7 mouse cellular contexts compared by ENCODE assay signal in the genomic region with DNA sequence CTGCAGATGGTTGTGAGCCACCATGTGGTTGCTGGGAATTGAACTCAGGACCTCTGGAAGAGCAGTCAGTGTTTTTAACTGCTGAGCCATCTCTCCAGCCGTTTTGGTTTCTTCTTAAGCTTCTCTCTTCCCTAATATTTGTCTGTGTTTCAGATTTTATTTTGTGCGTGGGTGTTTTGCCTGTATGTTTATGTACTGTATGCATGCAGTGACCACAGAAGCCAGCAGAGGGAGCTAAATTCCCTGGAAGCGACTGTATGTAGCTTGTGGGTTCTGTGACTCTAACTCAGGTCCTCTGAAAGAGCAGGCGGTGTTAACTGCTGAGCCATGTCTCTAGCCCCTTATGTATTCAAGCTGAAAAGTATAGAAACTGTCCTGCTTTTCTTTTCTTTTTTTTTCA. TPM values are rescaled to one million over a fixed set of nuclear protein-coding genes. Genes with fewer than 3 reads are reported as not detected.
DNase-seq lines count a peak whose midpoint lies in the region; TF ChIP-seq lines count a peak whose summit lies in the region.

No protein-coding gene starts in this region.

- no peak overlapping the region for H3K27ac ChIP-seq in ES-E14 (ENCODE audit: insufficient read depth, low read depth, low read length, poor library complexity, severe bottlenecking)
- H3K27ac ChIP-seq in bone marrow macrophage, adult 2 months (ENCODE audit: insufficient read depth, low read depth, low read length), result no peak overlapping the region

- no peaks in the 10 kb centered on the region for H3K4me1 ChIP-seq in ES-E14 (ENCODE audit: control insufficient read depth in 2 of 2, insufficient read depth in 2 of 2, low read length in 2 of 2, poor library complexity in 1 of 2)
- H3K4me1 ChIP-seq in bone marrow macrophage, adult 2 months (ENCODE audit: control insufficient read depth, insufficient read depth, low read length), result peaks cover 13% of the 10 kb centered on the region

- H3K4me3 ChIP-seq in ES-E14 (ENCODE audit: insufficient read depth in 1 of 2, low read depth in 1 of 2, low read length in 2 of 2, poor library complexity in 1 of 2, severe bottlenecking in 1 of 2), result no peak overlapping the region
- no peak overlapping the region for H3K4me3 ChIP-seq in bone marrow macrophage, adult 2 months (ENCODE audit: insufficient read depth, low read length)

- in situ Hi-C loops in ES-E14 (cut with MboI; ENCODE audit: low sequenced_read_pairs in 2 of 2, unreplicated experiment in 2 of 2), result no loop called here

- peak; percentile 43; the same call in 1 of the 2 replicates for TF ChIP-seq CTCF in bone marrow macrophage, adult 2 months (IDR thresholded peaks at IDR 0.05; ENCODE audit: low read depth, low read length)

- H3K9me3 ChIP-seq in ES-E14 (ENCODE audit: control insufficient read depth, insufficient read depth, low read depth, low read length), result no peaks in the 10 kb centered on the region

- no peak for TF ChIP-seq POLR2A in bone marrow macrophage, adult 2 months (IDR thresholded peaks at IDR 0.05; ENCODE audit: borderline replicate concordance, low read depth, low read length)

- H3K36me3 ChIP-seq in ES-E14 (ENCODE audit: control insufficient read depth, insufficient read depth, low read length, poor library complexity, severe bottlenecking), result no peaks in the 10 kb centered on the region

- peak; percentile 73 to 75 for DNase-seq in kidney, postnatal 4 days
- DNase-seq in kidney, adult 18-20 months, result no peak
- peak; percentile 72 for DNase-seq in ES-E14 (ENCODE audit: low read depth, low spot score)
- DNase-seq in spleen, adult 12 weeks (ENCODE audit: low spot score), result peak; percentile 56
- no peak for DNase-seq in ovary, postnatal 10 days (ENCODE audit: low spot score)
- no peak for DNase-seq in left cerebral cortex, adult 9 months (ENCODE audit: low spot score in 2 of 2)

- no peak overlapping the region for H3K9ac ChIP-seq in ES-E14 (ENCODE audit: insufficient read depth, low read depth, low read length, poor library complexity, severe bottlenecking)

TF ChIP-seq in ES-E14, 5 proteins besides CTCF, POLR2A, EP300 and RAD21:
- TF ChIP-seq ZC3H11A (IDR thresholded peaks at IDR 0.05; ENCODE audit: borderline replicate concordance, low read depth, low read length), result no peak
- no peak for TF ChIP-seq ZNF384 (IDR thresholded peaks at IDR 0.05; ENCODE audit: low read depth, low read length)
- no peak for TF ChIP-seq HCFC1 (IDR thresholded peaks at IDR 0.05; ENCODE audit: borderline replicate concordance, insufficient read depth, low read length)
- TF ChIP-seq CHD2 (IDR thresholded peaks at IDR 0.05; ENCODE audit: low read depth, low read length), result no peak
- no peak for TF ChIP-seq MAFK (IDR thresholded peaks at IDR 0.05; ENCODE audit: insufficient read depth, low read depth, low read length)
TF ChIP-seq in ES-E14: peak in this region for 0.

RNA-seq across cellular contexts. Expression of a gene that starts 3.4 kb away (rescaled TPM):
- 335 and 424 TPM in 2 replicates for total RNA-seq in ES-E14 (2012; rRNA removed)
- polyA plus RNA-seq in bone marrow macrophage, adult 2 months (2012; ENCODE audit: insufficient read depth, insufficient read length, missing spikeins), result 134 and 173 TPM in 2 replicates

RNA-seq across cellular contexts. Expression of a gene that starts 28.7 kb away (rescaled TPM):
- total RNA-seq in ES-E14 (2012; rRNA removed), result 15.1 and 20.6 TPM in 2 replicates
- not detected in 2 replicates for polyA plus RNA-seq in bone marrow macrophage, adult 2 months (2012; ENCODE audit: insufficient read depth, insufficient read length, missing spikeins)

RNA-seq across cellular contexts. Expression of a gene that starts 48.1 kb away (rescaled TPM):
- 27.8 and 32.1 TPM in 2 replicates for total RNA-seq in ES-E14 (2012; rRNA removed)
- 15.6 and 18.3 TPM in 2 replicates for polyA plus RNA-seq in bone marrow macrophage, adult 2 months (2012; ENCODE audit: insufficient read depth, insufficient read length, missing spikeins)

Comparison
In these comparisons a context has a peak if more than half of its experiments do, and no peak if none do; other contexts are left out.
1. DNase-seq: peak in kidney, postnatal 4 days (2 of 2), ES-E14 (single experiment) and spleen, adult 12 weeks (single experiment); none in kidney, adult 18-20 months (single experiment), ovary, postnatal 10 days (single experiment) and left cerebral cortex, adult 9 months (0 of 2).